Mouse (Mus musculus) embryonic facial prominence, embryonic 10.5 days (tissue): ENCODE results near the gene Disp3. TPM values are rescaled to one million over a fixed set of nuclear protein-coding genes. Genes with fewer than 3 reads are reported as not detected.

Experiments used
- DNase-seq: peaks from one replicate; pipeline ENCODE4 v3.0.0-alpha.2; 2017; ENCODE audit warnings: low spot score
- H3K27ac ChIP-seq: fragments of 300-500 bp; sonication (generic); replicated peaks from 2 replicates; pipeline ENCODE4 v1.5.1; 2016; ENCODE audit warnings: mild to moderate bottlenecking
- H3K27me3 ChIP-seq: fragments of 300-500 bp; sonication (generic); replicated peaks from 2 replicates; pipeline ENCODE4 v1.6.1; 2016; ENCODE audit warnings: low read depth, mild to moderate bottlenecking; ENCODE audit not compliant: poor library complexity, severe bottlenecking
- H3K36me3 ChIP-seq: fragments of 300-500 bp; sonication (generic); replicated peaks from 2 replicates; pipeline ENCODE4 v1.6.1; 2016; ENCODE audit warnings: mild to moderate bottlenecking, moderate library complexity
- H3K4me1 ChIP-seq: fragments of 300-500 bp; sonication (generic); 2 replicates; pipeline ENCODE4 v1.6.1; 2016
- H3K4me3 ChIP-seq: fragments of 300-500 bp; sonication (generic); 2 replicates; pipeline ENCODE4 v1.5.1; 2016; ENCODE audit warnings: mild to moderate bottlenecking, moderate library complexity
- H3K9me3 ChIP-seq: fragments of 300-500 bp; sonication (generic); 2 replicates; pipeline ENCODE4 v1.6.1; 2016; ENCODE audit warnings: mild to moderate bottlenecking
- WGBS: fragments of 180-500 bp; shearing (Covaris S2); methylation state at CpG from one replicate; pipeline ENCODE4 v1.1.7; 2016; 5-methylcytosine and 5-hydroxymethylcytosine counted together
- polyA plus RNA-seq: library from polyadenylated mRNA; unstranded; fragments of >200 nt; fragmentation: Nextera tagmentation; extraction: Ambion mirVana; gene quantifications from 2 replicates; pipeline ENCODE4 v1.2.1, GENCODE M21; 2016

The Disp3 gene
- polyA plus RNA-seq: 1.1 and 1.7 TPM in 2 replicates

- peaks cover 59% of the 10 kb centered on the region for H3K27me3 ChIP-seq
These were observed at the start of gene Disp3 for GRCm38 (mm10) chr4:148287476-148288054. Disp3 (minus strand) TSS chr4:148287965.

GRCm38 (mm10) chr4:148330269-148330668 lies 42.5 kb upstream of the Disp3 start:
- Histone ChIP-seq H3K27ac (no peak overlapping the region), H3K4me3 (no peak overlapping the region), H3K36me3 (no peaks in the 10 kb centered on the region), H3K9me3 (no peaks in the 10 kb centered on the region), H3K4me1 (peaks cover 25% of the 10 kb centered on the region), H3K27me3 (peaks cover 6% of the 10 kb centered on the region; the same call in 1 of the 2 replicates)
- no peak for DNase-seq
- 84% methylated on average over 2 of the region's 2 CpGs for WGBS

More at GRCm38 (mm10) chr4:148287476-148288054, at the start of gene Disp3:
- no peak for DNase-seq
- under 1% methylated on average over 54 of the region's 54 CpGs for WGBS
- no peaks in the 10 kb centered on the region for H3K9me3 ChIP-seq
- H3K36me3 ChIP-seq: no peaks in the 10 kb centered on the region
- peaks cover 47% of the 10 kb centered on the region for H3K4me1 ChIP-seq
- H3K4me3 ChIP-seq: peak within 1 kb of the TSS; percentile 65
- peak within 1 kb of the TSS; percentile 75 for H3K27ac ChIP-seq

GRCm38 (mm10) chr4:148329431-148329830 lies 41.7 kb upstream of the Disp3 start:
- 55% methylated on average over 11 of the region's 11 CpGs for WGBS
- Histone ChIP-seq H3K4me3 (no peak overlapping the region), H3K27ac (no peak overlapping the region), H3K36me3 (no peaks in the 10 kb centered on the region), H3K4me1 (peaks cover 33% of the 10 kb centered on the region), H3K27me3 (peaks cover 13% of the 10 kb centered on the region), H3K9me3 (no peaks in the 10 kb centered on the region)
- no peak for DNase-seq

- H3K4me1 ChIP-seq: peaks cover 42% of the 10 kb centered on the region
- peaks cover 13% of the 10 kb centered on the region for H3K27me3 ChIP-seq
- WGBS: 85% methylated on average over 1 of the region's 1 CpGs
- DNase-seq: no peak
- H3K9me3 ChIP-seq: no peaks in the 10 kb centered on the region
- H3K27ac ChIP-seq: no peak overlapping the region
- H3K36me3 ChIP-seq: no peaks in the 10 kb centered on the region
- no peak overlapping the region for H3K4me3 ChIP-seq
These were observed 40.5 kb upstream of the Disp3 start for GRCm38 (mm10) chr4:148328237-148328636.

- H3K9me3 ChIP-seq: no peaks in the 10 kb centered on the region
- H3K36me3 ChIP-seq: no peaks in the 10 kb centered on the region
- H3K4me1 ChIP-seq: peaks cover 50% of the 10 kb centered on the region
- H3K27me3 ChIP-seq: peaks cover 16% of the 10 kb centered on the region
- 14% methylated on average over 19 of the region's 19 CpGs for WGBS
- peak; percentile 56 for DNase-seq
- H3K4me3 ChIP-seq: peak overlapping the region; percentile 34
- peak overlapping the region; percentile 37; the same call in 1 of the 2 replicates for H3K27ac ChIP-seq
These were observed 39.7 kb upstream of the Disp3 start for GRCm38 (mm10) chr4:148327266-148327997.

- H3K4me1 ChIP-seq: peaks cover 57% of the 10 kb centered on the region
- 60% methylated on average over 8 of the region's 8 CpGs for WGBS
- peaks cover 23% of the 10 kb centered on the region for H3K27me3 ChIP-seq
- peak overlapping the region; percentile 34; the same call in 1 of the 2 replicates for H3K4me3 ChIP-seq
- no peak for DNase-seq
- H3K9me3 ChIP-seq: no peaks in the 10 kb centered on the region
- H3K36me3 ChIP-seq: no peaks in the 10 kb centered on the region
- H3K27ac ChIP-seq: no peak overlapping the region
These were observed 39.0 kb upstream of the Disp3 start for GRCm38 (mm10) chr4:148326791-148327190.

- H3K9me3 ChIP-seq: no peaks in the 10 kb centered on the region
- H3K4me1 ChIP-seq: peaks cover 65% of the 10 kb centered on the region
- WGBS: 92% methylated on average over 3 of the region's 3 CpGs
- H3K27me3 ChIP-seq: peaks cover 31% of the 10 kb centered on the region
- no peak overlapping the region for H3K27ac ChIP-seq
- H3K36me3 ChIP-seq: no peaks in the 10 kb centered on the region
- no peak for DNase-seq
- no peak overlapping the region for H3K4me3 ChIP-seq
These were observed 38.2 kb upstream of the Disp3 start for GRCm38 (mm10) chr4:148325951-148326350.

GRCm38 (mm10) chr4:148325057-148325456 lies 37.3 kb upstream of the Disp3 start:
- no peaks in the 10 kb centered on the region for H3K36me3 ChIP-seq
- 25% methylated on average over 2 of the region's 2 CpGs for whole genome bisulfite sequencing
- no peak overlapping the region for H3K27ac ChIP-seq
- H3K27me3 ChIP-seq: peaks cover 34% of the 10 kb centered on the region
- no peak overlapping the region for H3K4me3 ChIP-seq
- H3K4me1 ChIP-seq: peaks cover 67% of the 10 kb centered on the region
- H3K9me3 ChIP-seq: no peaks in the 10 kb centered on the region
- no peak for DNase-seq

- Histone ChIP-seq H3K27ac (peak overlapping the region; percentile 35; the same call in 1 of the 2 replicates), H3K27me3 (peaks cover 34% of the 10 kb centered on the region), H3K9me3 (no peaks in the 10 kb centered on the region), H3K4me1 (peaks cover 56% of the 10 kb centered on the region), H3K36me3 (no peaks in the 10 kb centered on the region), H3K4me3 (no peak overlapping the region)
- DNase-seq: no peak
- WGBS: 32% methylated on average over 10 of the region's 10 CpGs
These were observed 34.4 kb upstream of the Disp3 start for GRCm38 (mm10) chr4:148322152-148322551.

- 85% methylated on average over 12 of the region's 12 CpGs for WGBS
- Histone ChIP-seq H3K27ac (no peak overlapping the region), H3K9me3 (no peaks in the 10 kb centered on the region), H3K4me1 (peaks cover 33% of the 10 kb centered on the region), H3K36me3 (no peaks in the 10 kb centered on the region), H3K27me3 (peaks cover 22% of the 10 kb centered on the region), H3K4me3 (no peak overlapping the region)
- DNase-seq: no peak
These were observed 31.6 kb upstream of the Disp3 start for GRCm38 (mm10) chr4:148319366-148319765.

GRCm38 (mm10) chr4:148315377-148316175 lies 27.8 kb upstream of the Disp3 start:
- peaks cover 21% of the 10 kb centered on the region for H3K4me1 ChIP-seq
- 82% methylated on average over 16 of the region's 16 CpGs for WGBS
- H3K36me3 ChIP-seq: no peaks in the 10 kb centered on the region
- H3K4me3 ChIP-seq: no peak overlapping the region
- no peaks in the 10 kb centered on the region for H3K9me3 ChIP-seq
- 0 out of 2 replicates have a peak, but pooled peaks cover 3% of the 10 kb centered on the region for H3K27me3 ChIP-seq
- DNase-seq: no peak
- no peak overlapping the region for H3K27ac ChIP-seq

- Histone ChIP-seq H3K4me3 (no peak overlapping the region), H3K27ac (no peak overlapping the region), H3K4me1 (peaks cover 21% of the 10 kb centered on the region), H3K9me3 (no peaks in the 10 kb centered on the region), H3K36me3 (no peaks in the 10 kb centered on the region), H3K27me3 (0 out of 2 replicates have a peak, but pooled peaks cover 4% of the 10 kb centered on the region)
- DNase-seq: no peak
- 76% methylated on average over 10 of the region's 10 CpGs for WGBS
These were observed 26.6 kb upstream of the Disp3 start for GRCm38 (mm10) chr4:148314396-148314795.
